Mouse (Mus musculus) heart, postnatal 0 days (tissue): ENCODE data around the gene Tmbim1. TPM values are rescaled to one million over a fixed set of nuclear protein-coding genes. Genes with fewer than 3 reads are reported as not detected.
A peak's percentile ranks its signal among the peaks of the same experiment; 100 is the strongest.

ENCODE experiments used
- ATAC-seq: fragments of 200-750 bp; cut with Nextera tagmentation; 2 replicates; pipeline ENCODE4 v1.8.0; 2017; ENCODE audit warnings: low read depth, moderate number of reproducible peaks, moderate library complexity; ENCODE audit not compliant: insufficient read depth
- DNase-seq: peaks from one replicate; pipeline ENCODE4 v3.0.0-alpha.2; 2016; ENCODE audit warnings: low spot score
- H3K27ac ChIP-seq: fragments of 300-500 bp; sonication (generic); 2 replicates; pipeline ENCODE4 v1.5.1; 2014; ENCODE audit warnings: low read depth, mild to moderate bottlenecking
- H3K27me3 ChIP-seq: fragments of 300-500 bp; sonication (generic); 2 replicates; pipeline ENCODE4 v1.6.1; 2014; ENCODE audit warnings: low read length, mixed read lengths; ENCODE audit not compliant: control insufficient read depth, insufficient read depth
- H3K36me3 ChIP-seq: fragments of 300-500 bp; sonication (generic); replicated peaks from 2 replicates; pipeline ENCODE4 v1.6.1; 2014; ENCODE audit warnings: low read length, mixed read lengths; ENCODE audit not compliant: control insufficient read depth, insufficient read depth
- H3K4me1 ChIP-seq: fragments of 300-500 bp; sonication (generic); 2 replicates; pipeline ENCODE4 v1.6.1; 2014; ENCODE audit warnings: antibody characterized with exemption; ENCODE audit not compliant: control insufficient read depth, insufficient read depth
- H3K4me2 ChIP-seq: fragments of 300-500 bp; sonication (generic); 2 replicates; pipeline ENCODE4 v1.6.1; 2014; ENCODE audit warnings: low read depth, mild to moderate bottlenecking, low read length, moderate library complexity
- H3K4me3 ChIP-seq: fragments of 300-500 bp; sonication (generic); 2 replicates; pipeline ENCODE4 v1.5.1; 2014; ENCODE audit warnings: low read depth, low read length
- H3K9ac ChIP-seq: fragments of 300-500 bp; sonication (generic); replicated peaks from 2 replicates; pipeline ENCODE4 v1.6.1; 2014; ENCODE audit warnings: low read depth, low read length, mixed read lengths
- H3K9me3 ChIP-seq: fragments of 300-500 bp; sonication (generic); replicated peaks from 2 replicates; pipeline ENCODE4 v1.6.1; 2016; ENCODE audit warnings: low read length; ENCODE audit not compliant: control insufficient read depth
- CTCF ChIP-seq: IDR thresholded peaks from 2 replicates; pipeline ENCODE4 v1.5.1; 2016; ENCODE audit warnings: antibody characterized with exemption, control low read depth, low read depth
- EP300 ChIP-seq: IDR thresholded peaks from 2 replicates; pipeline ENCODE4 v1.6.1; 2016; ENCODE audit warnings: antibody characterized with exemption, low read depth
- WGBS: fragments of 180-500 bp; shearing (Covaris S2); extraction: QIAGEN DNeasy Blood & Tissue Kit; methylation state at CpG from one replicate; pipeline ENCODE4 v1.1.7; 2014; 5-methylcytosine and 5-hydroxymethylcytosine counted together
- polyA plus RNA-seq: library from polyadenylated mRNA; unstranded; fragments of >200 nt; fragmentation: Nextera tagmentation; extraction: Ambion mirVana; gene quantifications from 2 replicates; pipeline ENCODE4 v1.2.1, GENCODE M21; 2015
- total RNA-seq: library from RNA; depleted of rRNA; stranded (reverse); fragments of >200 nt; gene quantifications from 2 replicates; pipeline ENCODE4 v1.2.3, GENCODE M21; 2014; ENCODE audit warnings: low replicate concordance

The Tmbim1 gene
- total and polyA plus RNA-seq, 2 experiments from 2014 or later, result 41.6 to 100 TPM

DNA sequence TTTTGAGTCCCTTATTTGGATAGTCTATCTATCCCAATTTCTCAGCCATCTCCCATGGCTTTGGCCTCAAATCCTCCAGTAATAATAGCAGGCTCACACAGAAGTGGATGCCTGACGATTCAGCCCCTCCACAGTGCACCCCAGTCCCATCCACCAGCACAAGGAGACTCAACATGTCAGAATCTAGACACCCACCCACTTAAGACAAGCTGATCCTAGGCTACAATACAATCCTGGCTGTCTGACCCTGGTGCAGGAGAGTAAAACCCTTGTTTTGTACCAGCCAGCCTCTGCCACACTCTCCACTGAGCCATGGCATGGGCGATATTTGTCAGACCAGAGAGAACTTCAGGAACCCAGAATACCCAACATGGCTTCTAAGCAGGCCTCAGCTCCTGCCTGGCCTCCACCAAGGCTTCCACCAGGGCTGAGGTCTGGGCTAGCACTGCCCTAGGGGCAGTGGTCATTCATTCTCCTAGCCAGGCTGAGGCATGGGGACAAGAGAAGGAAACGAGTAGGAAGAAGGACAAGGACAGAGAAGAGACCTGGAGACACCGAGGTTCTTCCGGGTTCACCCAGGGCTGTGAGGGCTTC lies 7.2 kb downstream of the Tmbim1 start:
- Histone ChIP-seq H3K4me3 (no peak overlapping the region), H3K36me3 (peaks cover 7% of the 10 kb centered on the region), H3K27ac (peak overlapping the region; percentile 98), H3K4me2 (no peak overlapping the region), H3K9ac (peak overlapping the region; percentile 32; the same call in 1 of the 2 replicates), H3K4me1 (peaks cover 86% of the 10 kb centered on the region), H3K27me3 (no peaks in the 10 kb centered on the region), H3K9me3 (no peaks in the 10 kb centered on the region)
- ATAC-seq, result no peak
- 70% methylated on average over 5 of the region's 5 CpGs for WGBS
- TF ChIP-seq EP300, result no peak
- TF ChIP-seq CTCF, result no peak
- DNase-seq, result no peak

DNA sequence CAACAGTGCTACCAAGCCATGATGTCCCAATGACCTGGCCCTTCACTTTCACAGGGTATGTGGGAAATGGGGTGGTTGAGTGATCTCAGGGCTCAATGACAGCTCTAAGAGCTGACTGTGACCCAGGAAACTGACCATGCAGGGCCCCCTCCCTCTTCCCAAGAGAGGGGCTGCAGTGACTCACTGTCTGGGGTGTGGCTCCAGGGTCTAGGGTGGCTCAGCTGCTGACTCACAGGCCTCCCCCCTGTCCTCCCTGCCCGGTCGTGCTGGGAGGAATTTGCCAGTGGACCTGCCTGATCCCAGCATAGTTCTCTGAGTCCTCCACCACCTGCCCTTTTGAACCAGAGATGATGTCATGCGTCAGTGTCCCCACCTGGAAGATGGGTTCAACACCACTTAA lies 8.2 kb downstream of the Tmbim1 start:
- no peak overlapping the region for H3K4me3 ChIP-seq
- H3K9me3 ChIP-seq, result no peaks in the 10 kb centered on the region
- ATAC-seq (no peak), DNase-seq (no peak)
- H3K4me2 ChIP-seq, result peak overlapping the region; percentile 65
- peaks cover 77% of the 10 kb centered on the region for H3K4me1 ChIP-seq
- no peaks in the 10 kb centered on the region for H3K27me3 ChIP-seq
- H3K36me3 ChIP-seq, result peaks cover 15% of the 10 kb centered on the region
- TF ChIP-seq EP300 (no peak), CTCF (no peak)
- 37% methylated on average over 3 of the region's 3 CpGs for WGBS
- peak overlapping the region; percentile 98 for H3K27ac ChIP-seq
- peak overlapping the region; percentile 44; the same call in 1 of the 2 replicates for H3K9ac ChIP-seq

DNA sequence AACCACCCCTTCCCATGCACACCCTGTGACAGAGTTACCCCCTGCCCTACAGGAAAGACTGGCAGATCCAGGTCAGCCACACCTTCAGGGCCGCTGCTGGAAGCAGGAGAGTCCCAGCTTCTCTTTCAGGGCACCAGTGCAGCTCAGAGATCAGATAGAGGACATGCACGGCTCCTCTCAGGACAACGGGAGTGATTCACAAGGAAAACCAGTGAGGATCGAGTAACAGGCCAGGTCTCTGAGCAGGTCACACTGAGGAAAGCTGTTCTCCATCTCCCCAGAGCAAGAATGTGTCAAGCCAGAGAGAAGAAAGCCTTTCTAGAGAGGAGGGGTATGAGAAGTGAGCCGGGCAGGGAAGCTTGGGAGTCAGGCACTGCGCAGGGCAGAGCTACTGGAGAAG lies 8.9 kb downstream of the Tmbim1 start:
- no peak for ATAC-seq
- no peak for DNase-seq
- peak overlapping the region; percentile 44 for H3K9ac ChIP-seq
- TF ChIP-seq CTCF, result no peak
- no peak for TF ChIP-seq EP300
- peak overlapping the region; percentile 98 for H3K27ac ChIP-seq
- peak overlapping the region; percentile 29 for H3K4me3 ChIP-seq
- WGBS, result 16% methylated on average over 6 of the region's 6 CpGs
- H3K4me1 ChIP-seq, result peaks cover 73% of the 10 kb centered on the region
- no peaks in the 10 kb centered on the region for H3K27me3 ChIP-seq
- no peaks in the 10 kb centered on the region for H3K9me3 ChIP-seq
- peaks cover 23% of the 10 kb centered on the region for H3K36me3 ChIP-seq
- peak overlapping the region; percentile 65 for H3K4me2 ChIP-seq

DNA sequence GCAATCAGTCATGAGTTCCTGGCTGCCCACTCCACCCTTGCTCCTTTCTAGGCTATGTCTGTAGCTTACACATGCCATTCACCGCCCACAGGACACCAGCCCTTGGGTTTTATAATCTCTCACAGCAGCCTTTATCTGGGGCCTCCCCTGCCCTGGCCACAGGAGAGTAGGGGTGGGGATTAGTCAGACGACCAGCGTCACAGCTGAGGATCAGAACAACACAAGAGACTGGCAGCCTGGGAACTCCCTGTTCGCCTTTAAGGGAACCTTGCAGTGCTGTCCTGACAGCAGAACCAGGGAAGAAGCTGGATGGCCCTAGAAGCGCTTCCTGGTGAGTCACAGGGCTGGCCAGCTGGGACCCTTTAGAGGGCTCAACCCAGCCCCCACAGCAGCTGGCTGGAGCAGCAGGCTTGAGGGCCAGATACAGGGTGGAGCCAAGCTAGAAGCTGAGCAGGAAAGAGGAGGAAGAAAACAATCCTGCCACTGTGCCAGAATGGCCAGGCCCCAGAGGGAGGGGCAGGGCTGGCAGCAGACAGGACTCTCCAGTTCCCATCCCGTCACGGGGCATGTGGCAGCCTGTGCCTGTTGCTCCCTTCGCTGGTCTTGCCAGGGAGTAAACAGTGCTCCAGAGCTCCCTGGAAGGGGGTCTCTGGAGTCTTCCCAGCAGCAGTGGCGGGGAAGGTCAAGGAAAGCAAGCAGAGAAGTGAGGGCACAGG lies 9.8 kb downstream of the Tmbim1 start:
- Histone ChIP-seq H3K4me1 (peaks cover 75% of the 10 kb centered on the region), H3K9ac (peak overlapping the region; percentile 44), H3K4me2 (peak overlapping the region; percentile 65), H3K27ac (peak overlapping the region; percentile 98), H3K4me3 (peak overlapping the region; percentile 29), H3K9me3 (no peaks in the 10 kb centered on the region), H3K27me3 (no peaks in the 10 kb centered on the region), H3K36me3 (peaks cover 30% of the 10 kb centered on the region)
- WGBS, result 6% methylated on average over 9 of the region's 9 CpGs
- DNase-seq, result peak; percentile 96
- ATAC-seq, result peak; percentile 89
- TF ChIP-seq EP300 (peak; percentile 90), CTCF (no peak)

DNA sequence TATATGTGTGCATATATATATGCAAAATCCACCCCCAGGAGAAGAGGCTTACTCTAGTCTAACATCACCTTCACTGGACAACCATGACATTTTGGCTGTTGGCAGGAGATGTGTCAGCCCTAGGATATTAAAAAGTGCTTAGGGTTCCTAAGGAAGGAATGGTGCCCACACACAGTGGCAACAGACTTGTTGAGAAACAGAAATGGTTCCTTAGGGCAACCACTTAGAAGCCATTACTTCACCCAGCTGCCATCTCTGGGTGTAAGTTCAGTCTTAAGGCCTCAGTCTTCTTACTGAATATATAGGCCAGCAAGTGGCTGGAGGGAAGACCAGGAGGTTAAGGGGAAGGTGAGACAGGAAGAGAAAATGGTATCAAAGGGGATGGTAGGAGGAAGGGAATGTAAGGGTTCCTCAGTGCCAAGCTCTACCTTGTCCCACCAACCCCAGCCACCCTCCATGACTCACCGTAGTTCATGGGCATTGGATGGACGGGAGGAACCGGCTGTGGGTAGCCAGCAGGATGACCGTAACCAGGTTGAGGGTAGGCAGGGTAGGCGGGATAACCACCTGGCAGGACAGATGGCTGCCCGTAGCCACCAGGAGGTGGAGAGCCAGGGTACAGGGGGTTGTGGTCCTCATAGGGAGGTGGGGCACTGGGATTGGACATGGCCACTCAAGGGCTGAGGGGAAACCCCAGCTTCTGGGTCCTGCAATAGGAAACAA lies 10.5 kb downstream of the Tmbim1 start:
- ATAC-seq, result no peak

More for the DNA sequence above, 10.5 kb downstream of the Tmbim1 start:
- no peaks in the 10 kb centered on the region for H3K9me3 ChIP-seq
- H3K4me1 ChIP-seq, result peaks cover 76% of the 10 kb centered on the region
- H3K9ac ChIP-seq, result no peak overlapping the region
- DNase-seq, result no peak
- H3K4me2 ChIP-seq, result peak overlapping the region; percentile 65
- WGBS, result 56% methylated on average over 6 of the region's 6 CpGs
- TF ChIP-seq CTCF, result peak; percentile 13; the same call in 1 of the 2 replicates
- TF ChIP-seq EP300, result no peak
- H3K27ac ChIP-seq, result peak overlapping the region; percentile 98
- no peak overlapping the region for H3K4me3 ChIP-seq
- H3K36me3 ChIP-seq, result peaks cover 37% of the 10 kb centered on the region
- H3K27me3 ChIP-seq, result no peaks in the 10 kb centered on the region
